Mouse (Mus musculus) C2C12 (cell line): ENCODE measurements around the gene Lin52.

Experiments used
- CEBPB ChIP-seq: IDR thresholded peaks from one replicate; pipeline ENCODE4 v1.6.1; 2011; ENCODE audit warnings: low read depth, mild to moderate bottlenecking, control low read depth, moderate library complexity
- CTCF ChIP-seq: IDR thresholded peaks from one replicate; pipeline ENCODE4 v1.5.1; 2011; ENCODE audit not compliant: control insufficient read depth, insufficient read depth, insufficient read length
- MAX ChIP-seq: IDR thresholded peaks from one replicate; pipeline ENCODE4 v1.6.1; 2011; ENCODE audit warnings: mild to moderate bottlenecking, control low read depth

GRCm38 (mm10) chr12:84516642-84517041 is 65.4 kb downstream of the Lin52 start:
- TF ChIP-seq MAX = no peak
- TF ChIP-seq CTCF = no peak
- TF ChIP-seq CEBPB = no peak
